Mouse (Mus musculus): ENCODE data around the gene Cdh3.

- no peak for TF ChIP-seq CTCF (IDR thresholded peaks at IDR 0.05; ENCODE audit: extremely low read depth, insufficient read length, insufficient replicate concordance, low read depth, low read length)
- TF ChIP-seq POLR2A (IDR thresholded peaks at IDR 0.05; ENCODE audit: low read depth, low read length): no peak
These were observed 34.5 kb downstream of the Cdh3 start for GRCm38 (mm10) chr8:106545149-106545548.

Data from small intestine, adult 2 months (tissue).